Mouse (Mus musculus) stomach, embryonic 15.5 days (tissue): Measurements from ENCODE around the gene Cd300lg. TPM values are rescaled to one million over a fixed set of nuclear protein-coding genes. Genes with fewer than 3 reads are reported as not detected.

ENCODE experiments used
- ATAC-seq: fragments of 200-750 bp; cut with Nextera tagmentation; 2 replicates; pipeline ENCODE4 v1.8.0; 2017; ENCODE audit warnings: low read depth, moderate number of reproducible peaks, moderate TSS enrichment; ENCODE audit not compliant: insufficient read depth, low FRiP score
- H3K27ac ChIP-seq: fragments of 300-500 bp; sonication (generic); 2 replicates; pipeline ENCODE4 v1.5.1; 2015; ENCODE audit warnings: mild to moderate bottlenecking, inconsistent platforms
- H3K27me3 ChIP-seq: fragments of 300-500 bp; sonication (generic); replicated peaks from 2 replicates; pipeline ENCODE4 v1.6.1; 2015; ENCODE audit warnings: inconsistent platforms
- H3K36me3 ChIP-seq: fragments of 300-500 bp; sonication (generic); 2 replicates; pipeline ENCODE4 v1.6.1; 2015; ENCODE audit warnings: inconsistent platforms
- H3K4me1 ChIP-seq: fragments of 300-500 bp; sonication (generic); 2 replicates; pipeline ENCODE4 v1.6.1; 2015; ENCODE audit warnings: inconsistent platforms
- H3K4me2 ChIP-seq: fragments of 300-500 bp; sonication (generic); 2 replicates; pipeline ENCODE4 v1.6.1; 2015; ENCODE audit warnings: mild to moderate bottlenecking, inconsistent platforms
- H3K4me3 ChIP-seq: fragments of 300-500 bp; sonication (generic); replicated peaks from 2 replicates; pipeline ENCODE4 v1.5.1; 2015; ENCODE audit warnings: inconsistent platforms
- H3K9ac ChIP-seq: fragments of 300-500 bp; sonication (generic); 2 replicates; pipeline ENCODE4 v1.6.1; 2015; ENCODE audit warnings: inconsistent platforms
- H3K9me3 ChIP-seq: fragments of 300-500 bp; sonication (generic); 2 replicates; pipeline ENCODE4 v1.6.1; 2016; ENCODE audit warnings: inconsistent platforms
- WGBS: fragments of 180-500 bp; shearing (Covaris S2); methylation state at CpG from one replicate; pipeline ENCODE4 v1.1.7; 2015; 5-methylcytosine and 5-hydroxymethylcytosine counted together
- polyA plus RNA-seq: library from polyadenylated mRNA; unstranded; fragments of >200 nt; fragmentation: Nextera tagmentation; extraction: Ambion mirVana; gene quantifications from 2 replicates; pipeline ENCODE4 v1.2.1, GENCODE M21; 2015

Gene Cd300lg
- polyA plus RNA-seq, 1 experiment from 2014 or later = 2.2 TPM

GRCm38 (mm10) chr11:102039487-102040137, 1.7 kb upstream of the Cd300lg start:
- ATAC-seq = no peak
- H3K9me3 ChIP-seq = no peaks in the 10 kb centered on the region
- H3K27ac ChIP-seq = no peak overlapping the region
- no peak overlapping the region for H3K4me3 ChIP-seq
- 0 out of 2 replicates have a peak, but pooled peaks cover 6% of the 10 kb centered on the region for H3K4me1 ChIP-seq
- no peak overlapping the region for H3K9ac ChIP-seq
- WGBS = 52% methylated on average over 13 of the region's 13 CpGs
- no peaks in the 10 kb centered on the region for H3K36me3 ChIP-seq
- H3K27me3 ChIP-seq = no peaks in the 10 kb centered on the region
- H3K4me2 ChIP-seq = 0 out of 2 replicates have a peak overlapping the region, but pooled peaks have one; percentile 3

GRCm38 (mm10) chr11:102040138-102040524, 1.2 kb upstream of the Cd300lg start:
- H3K4me2 ChIP-seq = 0 out of 2 replicates have a peak overlapping the region, but pooled peaks have one; percentile 3
- 0% methylated on average over 9 of the region's 9 CpGs for WGBS
- H3K9me3 ChIP-seq = no peaks in the 10 kb centered on the region

GRCm38 (mm10) chr11:102040646-102041045, 663 bp upstream of the Cd300lg start:
- ATAC-seq = no peak
- 78% methylated on average over 4 of the region's 4 CpGs for WGBS
- H3K27me3 ChIP-seq = no peaks in the 10 kb centered on the region
- H3K4me3 ChIP-seq = no peak overlapping the region
- no peak overlapping the region for H3K4me2 ChIP-seq
- H3K27ac ChIP-seq = no peak overlapping the region
- 0 out of 2 replicates have a peak, but pooled peaks cover 6% of the 10 kb centered on the region for H3K4me1 ChIP-seq
- no peaks in the 10 kb centered on the region for H3K9me3 ChIP-seq
- no peak overlapping the region for H3K9ac ChIP-seq
- no peaks in the 10 kb centered on the region for H3K36me3 ChIP-seq

More at GRCm38 (mm10) chr11:102040138-102040524, 1.2 kb upstream of the Cd300lg start:
- H3K36me3 ChIP-seq = no peaks in the 10 kb centered on the region
- peak; percentile 86 for ATAC-seq
- no peak overlapping the region for H3K4me3 ChIP-seq
- 0 out of 2 replicates have a peak, but pooled peaks cover 6% of the 10 kb centered on the region for H3K4me1 ChIP-seq
- H3K27me3 ChIP-seq = no peaks in the 10 kb centered on the region
- H3K27ac ChIP-seq = no peak overlapping the region
- no peak overlapping the region for H3K9ac ChIP-seq

GRCm38 (mm10) chr11:102042971-102043370, 1.7 kb downstream of the Cd300lg start:
- Histone ChIP-seq H3K9ac (no peak overlapping the region), H3K27me3 (no peaks in the 10 kb centered on the region), H3K4me1 (0 out of 2 replicates have a peak, but pooled peaks cover 6% of the 10 kb centered on the region), H3K9me3 (no peaks in the 10 kb centered on the region), H3K4me2 (no peak overlapping the region), H3K27ac (no peak overlapping the region), H3K36me3 (no peaks in the 10 kb centered on the region), H3K4me3 (no peak overlapping the region)
- 92% methylated on average over 13 of the region's 14 CpGs for WGBS
- no peak for ATAC-seq

GRCm38 (mm10) chr11:102043381-102043780, 2.1 kb downstream of the Cd300lg start:
- 0 out of 2 replicates have a peak, but pooled peaks cover 6% of the 10 kb centered on the region for H3K4me1 ChIP-seq
- H3K27me3 ChIP-seq = no peaks in the 10 kb centered on the region
- ATAC-seq = no peak
- H3K4me2 ChIP-seq = no peak overlapping the region
- no peak overlapping the region for H3K4me3 ChIP-seq
- 85% methylated on average over 6 of the region's 6 CpGs for WGBS
- H3K36me3 ChIP-seq = no peaks in the 10 kb centered on the region
- no peak overlapping the region for H3K27ac ChIP-seq
- no peak overlapping the region for H3K9ac ChIP-seq
- no peaks in the 10 kb centered on the region for H3K9me3 ChIP-seq

- 76% methylated on average over 7 of the region's 7 CpGs for WGBS
These were observed 3.4 kb downstream of the Cd300lg start for GRCm38 (mm10) chr11:102044691-102045212.

GRCm38 (mm10) chr11:102046607-102047006, 5.3 kb downstream of the Cd300lg start:
- Histone ChIP-seq H3K4me1 (no peaks in the 10 kb centered on the region), H3K4me3 (no peak overlapping the region), H3K36me3 (no peaks in the 10 kb centered on the region), H3K9ac (no peak overlapping the region), H3K9me3 (no peaks in the 10 kb centered on the region), H3K27ac (no peak overlapping the region), H3K27me3 (no peaks in the 10 kb centered on the region), H3K4me2 (no peak overlapping the region)
- ATAC-seq = no peak
- WGBS = 81% methylated on average over 9 of the region's 9 CpGs

More at GRCm38 (mm10) chr11:102044691-102045212, 3.4 kb downstream of the Cd300lg start:
- Histone ChIP-seq H3K4me1 (0 out of 2 replicates have a peak, but pooled peaks cover 2% of the 10 kb centered on the region), H3K36me3 (no peaks in the 10 kb centered on the region), H3K4me3 (no peak overlapping the region), H3K9ac (no peak overlapping the region), H3K9me3 (no peaks in the 10 kb centered on the region), H3K4me2 (no peak overlapping the region), H3K27ac (no peak overlapping the region), H3K27me3 (no peaks in the 10 kb centered on the region)
- ATAC-seq = no peak

GRCm38 (mm10) chr11:102049875-102050482, 8.7 kb downstream of the Cd300lg start:
- no peak overlapping the region for H3K9ac ChIP-seq
- no peak overlapping the region for H3K27ac ChIP-seq
- ATAC-seq = no peak
- no peak overlapping the region for H3K4me2 ChIP-seq
- H3K36me3 ChIP-seq = no peaks in the 10 kb centered on the region
- no peaks in the 10 kb centered on the region for H3K27me3 ChIP-seq
- H3K4me1 ChIP-seq = 0 out of 2 replicates have a peak, but pooled peaks cover 2% of the 10 kb centered on the region
- H3K9me3 ChIP-seq = no peaks in the 10 kb centered on the region
- 55% methylated on average over 14 of the region's 14 CpGs for WGBS
- H3K4me3 ChIP-seq = no peak overlapping the region

GRCm38 (mm10) chr11:102051541-102051940, 10.2 kb downstream of the Cd300lg start:
- no peak for ATAC-seq
- Histone ChIP-seq H3K9me3 (no peaks in the 10 kb centered on the region), H3K36me3 (no peaks in the 10 kb centered on the region), H3K4me1 (0 out of 2 replicates have a peak, but pooled peaks cover 2% of the 10 kb centered on the region), H3K4me2 (no peak overlapping the region), H3K4me3 (no peak overlapping the region), H3K9ac (no peak overlapping the region), H3K27ac (0 out of 2 replicates have a peak overlapping the region, but pooled peaks have one; percentile 31), H3K27me3 (no peaks in the 10 kb centered on the region)
- WGBS = 56% methylated on average over 4 of the region's 4 CpGs

- Histone ChIP-seq H3K4me1 (0 out of 2 replicates have a peak, but pooled peaks cover 2% of the 10 kb centered on the region), H3K4me2 (no peak overlapping the region), H3K9me3 (no peaks in the 10 kb centered on the region), H3K9ac (no peak overlapping the region), H3K27me3 (no peaks in the 10 kb centered on the region), H3K27ac (peak overlapping the region; percentile 31; the same call in 1 of the 2 replicates), H3K36me3 (no peaks in the 10 kb centered on the region), H3K4me3 (no peak overlapping the region)
- 48% methylated on average over 4 of the region's 4 CpGs for WGBS
- no peak for ATAC-seq
These were observed 10.6 kb downstream of the Cd300lg start for GRCm38 (mm10) chr11:102051954-102052353.

- WGBS = 78% methylated on average over 12 of the region's 12 CpGs
- H3K4me3 ChIP-seq = no peak overlapping the region
- H3K27ac ChIP-seq = no peak overlapping the region; the same call in 1 of the 2 replicates
- H3K9ac ChIP-seq = no peak overlapping the region
- ATAC-seq = no peak
- H3K4me2 ChIP-seq = no peak overlapping the region
- H3K36me3 ChIP-seq = no peaks in the 10 kb centered on the region
- H3K9me3 ChIP-seq = no peaks in the 10 kb centered on the region
- no peaks in the 10 kb centered on the region for H3K27me3 ChIP-seq
- H3K4me1 ChIP-seq = 0 out of 2 replicates have a peak, but pooled peaks cover 2% of the 10 kb centered on the region
These were observed 11.4 kb downstream of the Cd300lg start for GRCm38 (mm10) chr11:102052697-102053096.

GRCm38 (mm10) chr11:102053183-102053582, 11.9 kb downstream of the Cd300lg start:
- H3K27ac ChIP-seq = no peak overlapping the region
- ATAC-seq = no peak
- no peaks in the 10 kb centered on the region for H3K36me3 ChIP-seq
- H3K9ac ChIP-seq = no peak overlapping the region
- no peak overlapping the region for H3K4me3 ChIP-seq
- no peak overlapping the region for H3K4me2 ChIP-seq
- H3K9me3 ChIP-seq = no peaks in the 10 kb centered on the region
- 63% methylated on average over 7 of the region's 7 CpGs for WGBS
- no peaks in the 10 kb centered on the region for H3K27me3 ChIP-seq
- 0 out of 2 replicates have a peak, but pooled peaks cover 2% of the 10 kb centered on the region for H3K4me1 ChIP-seq
